Mouse (Mus musculus) gonadal fat pad, adult 2 months (tissue): ENCODE data around the gene Slc20a1. TPM values are rescaled to one million over a fixed set of nuclear protein-coding genes. Genes with fewer than 3 reads are reported as not detected.

ENCODE experiments used
- DNase-seq: peaks from one replicate; pipeline ENCODE4 v3.0.0-alpha.2; 2012; ENCODE audit warnings: low read depth
- polyA plus RNA-seq: library from polyadenylated mRNA; depleted of rRNA; stranded (reverse); fragments of >200 nt; gene quantifications from 2 replicates; pipeline ENCODE4 v1.2.3, GENCODE M21; 2012

Slc20a1 gene
- polyA plus RNA-seq, 1 experiment: 15.0 TPM

DNA sequence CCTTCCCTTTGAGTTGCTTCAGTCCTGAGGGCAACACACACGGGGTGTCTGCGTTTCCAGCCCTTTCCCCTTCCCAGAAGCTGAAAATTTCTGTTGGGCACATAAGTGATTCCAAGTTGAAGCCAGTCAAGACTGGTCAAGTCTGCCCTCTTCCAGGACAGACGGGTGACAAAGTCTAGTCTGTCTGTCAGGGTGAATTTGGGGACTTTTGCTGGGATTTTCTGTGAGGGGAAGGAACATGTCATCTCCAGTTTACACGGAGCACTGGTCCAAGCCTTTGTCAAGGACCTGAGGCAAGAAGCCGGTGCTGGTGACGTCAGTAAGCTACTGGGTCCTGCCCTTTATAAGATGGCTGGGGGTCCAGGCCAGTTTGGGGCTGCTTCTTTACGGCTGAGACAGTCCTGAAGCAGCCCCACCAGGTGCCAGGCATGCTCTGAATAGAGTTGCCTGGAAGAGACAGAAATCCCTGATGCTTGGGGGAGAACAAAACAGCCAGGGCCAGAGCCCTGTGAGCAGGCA, 28.5 kb downstream of the Slc20a1 start:
- DNase-seq: no peak

DNA sequence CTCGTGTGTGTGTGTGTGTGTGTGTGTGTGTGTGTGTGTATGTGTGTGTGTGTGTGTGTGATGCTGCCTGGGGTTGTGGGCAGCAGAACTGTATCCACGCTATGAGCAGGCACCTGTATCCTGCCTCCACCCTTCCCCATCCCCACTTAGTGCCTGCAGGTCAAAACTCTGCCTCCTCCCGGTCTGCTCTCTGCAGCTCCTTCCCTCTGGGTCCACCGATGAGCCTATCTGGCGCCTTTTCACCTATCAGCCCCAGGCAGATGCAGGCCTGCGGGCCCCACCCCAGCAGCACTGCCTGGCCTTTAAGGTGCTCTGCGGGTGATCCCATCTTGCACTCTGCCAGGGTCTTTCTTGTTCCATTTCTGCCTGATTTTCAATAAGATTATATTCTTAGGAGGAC, 29.1 kb downstream of the Slc20a1 start:
- DNase-seq: no peak

DNA sequence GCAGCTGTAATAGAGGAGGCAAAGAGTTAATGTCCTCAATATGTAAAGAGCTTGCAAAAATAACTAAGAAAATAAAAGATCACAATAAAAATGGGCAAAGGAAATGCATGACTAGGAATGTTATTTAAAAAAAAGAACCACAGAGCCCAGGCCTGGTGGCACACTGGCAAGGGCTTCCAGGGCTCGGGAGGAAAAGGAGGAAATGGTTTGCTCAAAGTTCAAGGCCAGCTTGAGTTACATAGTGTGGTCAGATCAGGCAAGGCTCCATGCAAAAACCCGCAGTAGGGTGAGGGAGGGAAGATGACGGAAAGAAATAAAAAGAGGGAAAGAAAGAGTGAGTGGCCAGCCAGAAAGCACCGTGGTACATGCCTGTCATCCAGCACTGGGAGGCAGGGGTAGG, 30.0 kb downstream of the Slc20a1 start:
- DNase-seq: no peak

DNA sequence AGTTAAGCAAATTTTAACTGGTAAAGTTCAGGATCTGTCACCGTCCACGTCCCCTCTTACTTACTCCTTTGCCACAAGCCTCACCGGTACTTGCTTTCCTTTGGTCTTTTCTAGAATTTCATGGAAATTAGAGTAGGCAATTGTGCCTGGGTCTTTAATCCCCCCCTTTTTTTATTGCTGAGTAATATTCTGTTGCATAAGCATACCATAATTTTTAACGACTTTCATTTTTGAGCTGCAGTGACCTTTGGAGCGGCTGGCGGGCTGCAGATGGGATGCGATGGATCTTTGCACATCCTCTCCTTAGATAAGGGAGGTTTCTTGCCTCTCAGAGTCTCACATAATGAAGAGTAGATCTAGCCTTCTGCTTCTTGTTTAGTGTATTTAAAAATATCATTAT, 30.8 kb downstream of the Slc20a1 start:
- DNase-seq: no peak

DNA sequence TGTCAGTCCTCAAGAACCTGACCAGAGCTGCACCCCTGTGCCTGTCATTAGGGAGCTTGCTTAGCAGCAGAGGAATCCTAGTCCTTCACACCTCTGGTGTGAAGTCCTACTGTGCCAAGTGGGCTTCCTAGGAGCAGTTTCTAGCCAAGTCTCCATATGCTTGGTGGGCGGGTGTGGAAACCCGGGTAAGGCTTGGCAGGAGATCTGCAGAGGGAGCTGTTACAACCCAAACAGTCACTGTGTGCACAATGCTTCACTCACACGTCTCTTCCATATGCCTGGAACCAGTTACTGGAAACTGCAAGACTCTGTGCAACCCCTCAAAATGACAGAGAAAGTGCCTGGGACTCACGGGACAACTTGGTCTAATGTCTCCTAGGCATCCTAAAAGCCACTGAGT, 33.5 kb downstream of the Slc20a1 start:
- no peak for DNase-seq

DNA sequence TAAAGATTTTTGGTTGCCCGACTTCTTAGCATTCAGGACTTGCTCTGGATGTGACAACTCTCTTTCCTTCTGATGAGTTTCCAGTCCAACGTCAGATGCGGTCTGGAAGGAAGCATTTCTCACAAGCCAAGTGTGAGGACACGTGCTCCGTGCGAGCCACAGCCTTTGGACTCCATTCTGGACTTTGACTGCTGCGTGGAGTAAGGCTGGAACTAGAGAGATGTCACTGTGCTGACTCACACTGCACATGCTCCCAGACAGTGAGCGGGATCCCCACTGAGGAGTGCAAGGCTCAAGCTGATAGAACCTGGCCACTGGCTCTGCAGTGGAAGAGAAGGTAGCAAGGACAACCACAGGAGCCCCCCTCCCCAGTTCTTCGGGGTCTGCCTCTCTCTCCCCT, 33.9 kb downstream of the Slc20a1 start:
- no peak for DNase-seq

DNA sequence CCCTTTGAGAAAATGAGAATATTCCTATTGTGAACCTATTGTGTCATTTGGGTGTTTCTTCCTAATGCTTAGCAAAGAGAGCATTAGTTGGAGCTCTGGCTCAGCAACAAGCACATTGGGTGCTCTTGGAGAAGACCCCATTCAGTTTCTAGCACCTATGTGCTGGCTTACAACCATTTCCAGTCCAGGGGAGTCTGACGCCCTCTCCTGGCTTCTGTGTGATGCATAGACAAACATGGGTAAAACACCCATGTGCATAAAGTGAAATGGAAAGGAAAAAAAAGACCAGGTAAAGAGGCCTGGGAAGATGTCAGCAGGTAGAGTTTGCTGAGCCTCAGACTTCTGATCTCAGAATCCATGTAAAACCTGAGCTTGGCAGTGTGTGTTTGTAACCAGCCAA, 34.7 kb downstream of the Slc20a1 start:
- no peak for DNase-seq

DNA sequence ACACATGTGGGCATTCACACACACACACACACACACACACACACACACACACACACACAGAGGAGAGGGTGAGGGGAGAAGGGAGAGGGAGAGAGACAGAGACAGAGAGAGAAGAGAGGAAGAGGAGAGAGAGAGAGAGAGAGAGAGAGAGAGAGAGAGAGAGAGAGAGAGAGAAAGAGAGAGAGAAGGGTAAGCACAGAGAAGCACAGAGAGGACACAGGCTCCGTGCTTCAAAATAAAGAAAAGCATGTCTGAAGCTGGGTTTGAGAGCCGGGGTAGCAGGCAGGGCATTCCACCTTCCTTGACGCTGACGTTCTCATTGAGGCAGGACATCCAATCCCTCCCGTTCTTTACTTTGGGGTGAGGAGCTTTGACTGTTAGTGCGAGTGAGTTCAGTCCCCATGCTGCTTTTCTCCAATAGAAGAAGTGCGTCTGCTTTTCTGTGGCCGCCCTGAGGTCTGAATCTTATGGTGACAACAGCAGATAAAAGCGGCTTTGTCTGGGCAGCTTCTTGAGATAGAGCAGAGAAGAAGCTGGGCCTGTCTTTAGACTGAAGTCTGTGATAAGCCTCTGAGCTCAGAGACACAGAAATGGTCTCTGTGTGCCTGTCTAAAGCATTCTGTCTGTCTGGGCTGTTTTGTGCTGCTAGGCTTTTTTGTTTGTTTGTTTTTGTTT, 35.4 kb downstream of the Slc20a1 start:
- DNase-seq: no peak

DNA sequence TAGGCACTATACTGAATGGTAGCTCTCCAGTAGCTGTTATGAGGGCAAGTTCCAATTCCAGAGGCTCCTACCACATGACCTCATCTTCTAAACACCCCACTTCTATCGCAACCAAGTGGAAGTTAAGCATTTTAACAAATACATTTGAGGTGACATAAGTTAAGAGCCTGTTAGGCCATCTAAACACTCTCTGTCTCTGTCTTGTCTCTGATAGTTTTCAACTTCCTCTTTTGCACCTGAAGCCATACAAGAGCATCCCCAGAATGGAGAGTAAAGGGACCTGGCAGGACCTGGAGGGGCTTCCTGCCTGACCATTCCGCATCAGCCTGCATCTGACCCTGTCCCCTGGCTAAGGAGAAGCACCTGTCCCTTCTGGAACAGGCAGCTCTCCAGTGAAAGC, 36.2 kb downstream of the Slc20a1 start:
- DNase-seq: no peak

DNA sequence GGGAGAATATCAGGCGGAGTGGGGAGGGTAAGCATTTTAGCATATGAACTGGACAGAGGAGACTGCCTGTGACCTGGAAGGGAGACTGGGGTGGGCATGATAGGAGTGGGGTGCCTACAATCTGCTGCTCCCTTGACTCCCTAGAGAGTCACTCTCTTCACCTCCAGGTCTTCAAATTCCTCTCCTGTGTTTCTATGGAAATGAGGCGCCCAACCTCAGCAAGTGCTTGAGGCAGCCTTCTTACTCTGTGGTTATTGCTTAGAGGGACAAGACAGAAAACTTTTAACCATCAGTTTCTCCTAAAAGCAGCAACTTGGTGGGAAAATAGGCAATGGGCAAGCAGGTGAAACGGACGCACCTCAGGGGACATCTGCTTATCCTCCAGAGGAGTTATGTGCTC, 38.0 kb downstream of the Slc20a1 start:
- DNase-seq: no peak

DNA sequence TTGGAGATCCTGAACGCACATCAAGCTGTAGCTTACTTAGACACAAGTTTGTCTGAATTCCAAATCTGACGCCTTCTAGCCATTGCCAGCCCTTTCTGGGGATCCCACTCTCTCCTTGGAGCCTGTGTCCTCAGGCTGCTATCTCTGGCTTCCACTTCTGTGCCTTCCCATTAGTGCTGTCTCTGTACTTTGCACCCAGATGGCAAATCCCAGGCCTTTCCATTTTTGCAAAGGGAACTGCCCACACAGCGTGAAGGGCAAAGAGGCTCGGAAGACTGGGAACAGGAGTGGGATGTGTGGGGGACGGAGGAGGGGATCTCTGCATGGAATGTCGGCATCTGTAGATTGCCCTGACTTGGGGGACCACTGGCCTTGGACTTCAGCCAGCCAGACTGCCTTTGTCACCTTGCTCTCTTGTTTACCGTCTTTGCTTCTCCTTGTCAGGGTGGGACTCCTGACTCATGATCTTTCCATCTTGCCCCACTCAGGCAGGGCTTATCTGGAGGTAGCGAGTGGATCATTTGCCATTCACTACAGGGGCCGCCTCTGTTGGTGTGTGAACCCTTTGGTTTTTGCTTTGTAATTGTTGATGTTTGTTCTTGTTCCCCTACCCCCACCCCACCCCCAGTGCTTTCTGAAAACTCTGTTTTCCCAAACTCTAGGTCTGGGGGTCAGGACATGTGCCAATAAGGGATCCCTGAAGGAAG, 42.3 kb downstream of the Slc20a1 start:
- no peak for DNase-seq

DNA sequence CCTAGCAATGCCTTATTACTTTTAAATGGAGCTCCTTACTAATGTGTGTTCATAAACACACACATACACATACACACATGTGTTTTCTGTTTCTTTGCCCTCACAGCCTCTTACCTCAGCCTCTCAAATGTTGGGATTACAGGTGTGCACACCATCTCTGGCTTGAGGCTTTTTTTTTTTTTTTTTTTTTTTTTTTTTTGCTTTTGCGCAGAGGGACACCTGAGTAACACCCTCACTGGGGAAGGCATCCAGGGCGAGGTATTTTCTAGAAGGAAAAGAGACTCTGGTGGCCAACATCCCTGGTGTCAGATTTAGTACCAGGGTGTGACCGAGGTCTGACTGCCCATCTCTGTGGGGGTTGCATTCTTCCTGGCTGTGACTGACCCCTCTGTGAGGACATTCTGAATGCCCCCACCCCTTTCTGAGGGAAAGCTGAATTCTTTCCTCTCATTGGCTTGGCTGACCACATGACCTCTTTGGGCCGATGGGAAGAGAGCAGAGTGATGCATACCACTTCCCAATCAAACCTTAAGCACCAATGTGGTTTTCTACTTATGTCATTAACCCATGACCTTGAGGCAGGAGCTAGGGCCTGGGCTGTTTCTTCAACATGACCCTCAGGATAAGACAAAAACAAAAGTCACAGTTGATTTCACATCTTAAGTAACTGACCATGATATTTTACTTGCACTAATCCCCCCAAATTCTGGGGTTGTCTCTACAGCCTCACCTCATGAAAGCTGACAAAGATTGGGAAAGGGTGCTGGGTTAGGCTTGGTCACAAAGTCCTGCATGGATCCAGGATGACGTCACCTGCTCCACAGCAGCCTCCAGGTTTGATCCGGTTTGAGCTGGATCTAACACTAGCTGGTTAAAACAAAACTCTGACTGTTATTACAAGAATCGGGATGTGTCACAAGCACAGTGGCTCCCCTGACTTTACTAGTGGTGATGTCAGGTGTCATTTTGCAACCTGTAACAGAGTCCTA, 43.6 kb downstream of the Slc20a1 start:
- no peak for DNase-seq

DNA sequence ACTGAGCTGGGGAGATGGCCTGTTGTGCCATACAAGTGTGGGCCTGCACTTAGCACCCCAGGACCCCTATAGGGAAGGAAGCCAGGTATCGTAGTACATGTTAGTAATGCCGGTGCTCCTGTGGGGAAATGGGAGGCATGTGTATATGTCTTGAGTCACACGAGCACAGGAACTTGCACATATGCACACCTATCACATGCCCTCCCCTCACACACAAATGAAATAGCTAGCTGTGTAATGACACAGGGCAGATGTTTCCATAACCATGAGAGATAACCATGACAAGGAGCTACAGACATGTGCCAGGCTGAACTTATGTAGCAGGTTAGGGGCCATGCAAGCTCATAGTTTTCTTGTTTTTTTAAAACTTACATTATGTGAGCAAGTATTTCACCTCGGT, 44.4 kb downstream of the Slc20a1 start:
- no peak for DNase-seq

DNA sequence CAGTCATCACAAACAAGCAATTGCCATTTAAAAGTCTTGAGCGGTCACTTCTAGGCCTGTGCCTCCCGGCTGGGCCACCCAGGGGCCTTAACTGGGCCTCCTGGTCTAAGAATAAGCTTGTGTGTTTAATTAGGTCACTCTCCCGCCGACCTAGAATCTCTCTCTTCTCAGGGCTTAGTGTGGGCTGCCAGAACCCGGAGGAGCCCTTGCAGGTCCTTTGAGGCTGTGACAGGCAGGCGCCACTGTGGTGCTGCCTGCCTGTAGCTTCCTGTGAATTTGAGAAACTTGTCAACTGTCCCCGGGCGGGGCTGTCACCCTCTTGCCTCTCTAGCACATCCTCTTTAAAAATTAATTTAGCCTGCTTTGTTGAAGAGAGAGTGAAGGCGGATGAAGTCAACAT, 45.2 kb downstream of the Slc20a1 start:
- DNase-seq: no peak

DNA sequence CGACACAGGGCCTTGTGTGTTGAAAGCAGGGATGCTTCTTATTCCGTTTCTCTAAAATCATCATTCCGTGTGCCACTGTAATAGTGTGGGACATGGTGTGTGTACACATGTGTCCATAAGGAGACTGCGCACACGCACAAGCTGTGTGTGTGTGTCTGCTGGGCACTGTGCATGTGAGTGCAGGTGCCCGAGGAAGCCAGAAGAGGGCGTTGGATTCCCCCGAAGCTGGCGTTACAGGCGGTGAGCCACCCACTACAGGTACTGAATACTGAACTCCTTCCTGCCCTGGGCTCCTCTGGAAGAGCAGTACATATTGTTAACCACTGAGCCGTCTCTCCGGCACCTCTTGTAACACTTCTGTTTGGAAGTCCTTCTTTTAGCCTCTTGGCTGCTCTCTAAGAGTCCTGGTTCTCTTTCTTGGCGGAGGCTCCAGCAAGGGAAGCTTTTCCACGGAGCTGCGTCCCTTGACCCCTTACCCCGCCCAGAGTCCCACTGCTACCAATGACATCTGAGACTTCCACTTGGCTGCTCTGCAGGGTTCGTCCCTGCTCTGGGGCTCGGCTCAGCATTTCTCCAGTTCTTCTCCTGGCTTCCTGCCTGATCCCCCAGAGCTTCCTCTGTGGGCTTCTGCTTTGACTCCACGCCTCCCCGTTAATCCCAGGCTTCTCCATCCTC, 46.0 kb downstream of the Slc20a1 start:
- no peak for DNase-seq

DNA sequence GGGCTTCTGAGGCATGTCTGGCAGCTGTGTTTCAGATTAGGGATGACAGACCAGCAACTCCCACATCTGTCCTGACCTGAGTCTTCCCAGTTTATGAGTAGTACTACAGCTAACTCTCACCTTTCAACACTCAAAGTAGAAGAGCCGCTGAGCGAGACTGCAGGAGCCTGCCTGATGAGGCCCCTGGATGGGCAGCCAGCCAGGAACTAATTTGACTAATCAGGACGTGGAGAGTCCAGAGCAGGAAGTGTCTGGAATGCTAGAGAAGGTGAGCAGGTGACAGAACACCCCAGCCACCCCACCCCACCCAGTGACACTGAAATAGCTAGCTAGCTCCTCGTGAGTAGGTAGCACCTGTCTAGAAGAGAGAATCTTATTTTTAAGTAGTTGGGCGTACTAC, 47.1 kb downstream of the Slc20a1 start:
- DNase-seq: no peak

DNA sequence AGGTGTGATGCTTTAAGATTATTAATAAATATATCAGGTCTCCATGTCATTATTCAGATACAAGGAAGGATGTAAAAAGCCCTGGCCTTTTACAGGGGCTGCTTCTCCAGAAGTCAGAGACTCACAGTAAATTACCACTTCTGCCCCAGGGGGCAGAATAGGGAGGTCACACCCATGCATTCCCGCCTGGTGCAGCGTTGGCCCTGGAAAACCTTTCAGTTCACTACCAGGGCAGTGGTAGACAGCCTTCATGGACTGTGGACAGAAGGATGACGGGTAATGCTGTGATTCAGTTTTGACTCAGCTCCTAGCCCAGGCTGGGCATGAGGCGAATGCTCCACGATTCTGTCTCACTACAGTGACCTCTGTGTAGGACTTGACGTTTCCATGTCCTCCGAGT, 47.9 kb downstream of the Slc20a1 start:
- no peak for DNase-seq

DNA sequence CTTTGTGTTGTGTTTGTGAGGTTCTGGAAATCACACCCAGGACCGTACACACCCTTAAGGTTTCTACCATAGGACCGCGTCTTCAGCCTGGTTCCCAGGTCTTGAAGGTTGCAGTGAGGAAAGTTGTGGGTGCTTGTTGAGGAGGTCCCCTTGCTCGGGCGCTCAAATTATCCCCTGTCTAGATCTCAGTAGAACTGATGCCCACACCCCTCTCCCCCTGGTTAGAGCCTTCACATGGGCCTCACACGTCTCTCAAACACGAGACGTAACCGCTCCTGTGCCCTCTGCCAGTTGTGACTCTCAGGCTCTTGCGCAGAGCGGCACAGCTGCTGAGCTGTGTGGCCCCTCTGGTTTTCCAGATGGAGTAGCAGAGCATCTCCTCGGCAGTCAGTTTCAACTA, 48.4 kb downstream of the Slc20a1 start:
- DNase-seq: no peak

DNA sequence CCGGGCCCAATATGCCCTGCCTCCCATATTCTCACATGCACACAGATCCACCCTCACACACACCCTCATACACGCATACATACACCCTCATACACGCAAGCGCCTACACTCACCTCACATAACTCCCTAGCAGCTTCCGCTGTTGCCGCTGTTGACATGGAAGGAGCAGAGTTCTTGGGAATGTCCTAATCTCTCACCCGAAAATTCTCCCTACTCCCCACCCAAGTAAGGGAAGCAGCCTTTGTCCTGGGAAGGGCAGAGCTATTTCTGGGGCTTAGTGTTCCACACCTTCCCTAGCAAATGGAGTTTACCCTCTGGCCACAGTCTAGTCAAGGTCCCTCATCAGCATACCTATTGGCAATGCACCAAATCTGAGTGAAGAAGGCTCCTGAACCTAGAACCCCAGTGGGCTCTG, 49.1 kb downstream of the Slc20a1 start:
- no peak for DNase-seq

DNA sequence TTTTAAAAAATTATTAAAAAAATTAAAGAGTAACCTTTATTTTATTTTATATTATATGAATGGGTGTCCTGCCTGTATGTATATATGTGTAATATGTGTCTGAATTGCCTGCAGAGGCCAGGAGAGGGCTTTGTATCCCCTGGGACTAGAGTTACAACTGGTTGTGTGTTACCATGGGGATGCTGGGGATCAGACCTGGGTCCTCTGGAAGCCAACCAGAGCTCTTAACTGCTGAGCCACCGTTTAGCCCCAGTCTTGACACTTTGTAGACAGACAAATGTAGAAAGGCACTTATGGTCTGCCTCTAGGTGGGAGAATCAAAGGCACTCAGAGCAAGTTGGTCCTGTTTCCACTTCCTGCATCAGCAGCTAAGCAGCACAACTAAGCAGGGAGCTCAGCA, 50.8 kb downstream of the Slc20a1 start:
- DNase-seq: no peak

DNA sequence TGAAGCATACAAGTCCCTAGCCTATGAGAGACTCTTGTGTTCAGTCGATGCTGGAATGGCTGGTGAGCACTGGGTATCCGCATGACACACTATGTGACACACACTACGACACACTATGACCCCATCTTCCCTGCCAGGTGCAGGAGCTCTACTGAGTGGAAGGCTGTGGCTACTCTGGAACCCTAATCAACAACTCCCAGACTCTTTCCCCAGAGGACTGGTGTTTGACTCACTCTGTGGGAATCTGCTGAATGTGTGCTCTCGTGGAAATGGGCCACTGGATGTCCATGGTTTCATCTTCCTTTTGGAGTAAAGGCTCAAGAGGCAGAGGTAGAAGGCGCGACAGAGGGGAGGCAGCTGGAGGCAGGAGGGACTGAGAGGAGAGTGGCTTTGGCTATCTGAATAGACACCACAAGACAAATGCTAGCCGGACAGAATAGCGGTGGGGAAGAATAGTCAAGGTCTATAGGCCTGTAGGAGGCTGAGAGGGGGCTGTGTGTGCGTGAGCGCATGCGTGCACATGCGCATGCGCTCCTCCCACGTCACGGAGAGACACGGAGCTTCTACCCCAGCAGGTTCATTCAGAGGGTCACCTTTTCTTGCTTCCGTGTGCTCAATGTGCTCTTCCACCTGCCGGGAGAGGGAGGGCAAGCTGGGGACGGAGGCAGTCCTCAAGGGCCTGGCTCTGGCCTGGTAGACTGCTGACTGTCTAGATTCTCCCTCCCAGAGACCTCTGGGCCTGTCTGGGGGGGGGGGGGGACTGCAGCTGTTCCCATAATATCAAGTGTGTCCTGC, 54.5 kb downstream of the Slc20a1 start:
- DNase-seq: no peak
